Mouse (Mus musculus): ENCODE measurements around the gene Stard13. TPM values are rescaled to one million over a fixed set of nuclear protein-coding genes. Genes with fewer than 3 reads are reported as not detected.

Gene Stard13
- polyA plus RNA-seq, 1 experiment from 2014 or later, result 3.6 TPM

DNA sequence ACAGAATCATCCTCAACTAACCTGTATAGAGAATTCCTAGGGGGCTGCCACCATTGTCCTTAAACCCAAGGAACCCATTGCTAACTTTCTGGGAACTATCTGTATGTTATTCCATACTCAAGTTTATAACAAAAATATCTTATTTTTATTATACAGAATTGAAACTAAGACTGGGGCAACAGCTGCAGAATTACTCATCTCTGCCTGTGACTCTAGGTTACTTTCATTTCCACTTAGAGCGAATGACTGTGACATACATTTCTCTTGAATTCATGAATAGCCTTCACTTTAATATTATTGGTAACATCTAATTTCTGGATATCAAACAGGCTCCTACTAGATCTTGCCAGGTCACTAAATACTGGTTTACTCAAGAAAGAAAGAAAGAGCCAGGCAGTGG lies 22.8 kb downstream of the Stard13 start:
- WGBS, result 96% methylated on average over 1 of the region's 1 CpGs
- Histone ChIP-seq H3K36me3 (ENCODE audit: control insufficient read depth, insufficient read depth, low read length) (no peaks in the 10 kb centered on the region), H3K4me2 (ENCODE audit: low read length) (no peak overlapping the region), H3K9ac (ENCODE audit: low read depth, low read length) (no peak overlapping the region), H3K27me3 (ENCODE audit: control insufficient read depth, insufficient read depth, low read depth, low read length) (no peaks in the 10 kb centered on the region), H3K27ac (ENCODE audit: low read length) (no peak overlapping the region), H3K9me3 (replicated peaks; ENCODE audit: control insufficient read depth, low read length, poor library complexity, severe bottlenecking) (no peaks in the 10 kb centered on the region), H3K4me3 (ENCODE audit: low read depth, low read length) (no peak overlapping the region), H3K4me1 (ENCODE audit: control insufficient read depth, insufficient read depth, low read length) (no peaks in the 10 kb centered on the region)
- ATAC-seq, result no peak

DNA sequence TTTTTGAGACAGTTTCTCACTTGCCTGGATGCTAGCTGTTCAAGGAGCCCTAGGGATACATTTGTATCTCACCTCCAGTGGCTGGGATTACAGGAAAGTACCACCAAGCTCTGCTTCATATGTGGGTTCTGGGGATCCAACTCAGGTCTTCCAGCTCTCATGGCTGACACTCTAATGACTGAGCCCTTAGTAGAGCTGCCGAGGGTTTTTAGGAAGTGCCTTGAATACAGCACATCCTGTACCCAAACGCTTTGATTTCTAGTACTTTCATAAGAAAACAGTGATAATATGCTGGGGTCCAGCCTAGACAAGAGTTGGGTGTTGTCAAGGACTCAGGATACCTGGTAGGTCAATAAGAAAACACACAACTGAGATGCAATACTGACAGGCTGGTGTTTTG lies 23.6 kb downstream of the Stard13 start:
- Histone ChIP-seq H3K4me3 (ENCODE audit: low read depth, low read length) (no peak overlapping the region), H3K36me3 (ENCODE audit: control insufficient read depth, insufficient read depth, low read length) (no peaks in the 10 kb centered on the region), H3K9ac (ENCODE audit: low read depth, low read length) (no peak overlapping the region), H3K9me3 (replicated peaks; ENCODE audit: control insufficient read depth, low read length, poor library complexity, severe bottlenecking) (no peaks in the 10 kb centered on the region), H3K27me3 (ENCODE audit: control insufficient read depth, insufficient read depth, low read depth, low read length) (no peaks in the 10 kb centered on the region), H3K27ac (ENCODE audit: low read length) (no peak overlapping the region), H3K4me2 (ENCODE audit: low read length) (no peak overlapping the region), H3K4me1 (ENCODE audit: control insufficient read depth, insufficient read depth, low read length) (no peaks in the 10 kb centered on the region)
- 88% methylated on average over 2 of the region's 2 CpGs for WGBS
- ATAC-seq, result no peak

DNA sequence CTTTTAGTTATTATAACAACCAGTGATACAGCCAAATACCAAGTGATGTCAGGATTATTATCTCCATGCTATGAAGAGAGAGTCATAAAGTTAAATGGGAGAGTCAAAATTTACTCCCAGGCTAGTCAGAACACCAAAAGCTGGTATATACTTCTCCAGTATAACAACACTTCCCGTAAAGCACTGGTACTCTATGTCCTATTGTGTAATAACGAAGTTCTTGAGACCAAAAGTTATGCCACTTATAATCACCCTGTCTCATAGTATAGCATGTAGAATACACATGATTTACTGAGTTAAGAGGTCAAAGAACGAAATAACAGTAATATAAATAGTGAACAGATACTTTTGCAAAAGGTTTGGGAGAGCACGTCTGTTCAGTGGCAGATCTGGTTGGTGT lies 28.6 kb downstream of the Stard13 start:
- H3K36me3 ChIP-seq (ENCODE audit: control insufficient read depth, insufficient read depth, low read length), result no peaks in the 10 kb centered on the region
- WGBS, result 98% methylated on average over 4 of the region's 4 CpGs
- H3K4me3 ChIP-seq (ENCODE audit: low read depth, low read length), result no peak overlapping the region
- no peak for ATAC-seq
- H3K4me2 ChIP-seq (ENCODE audit: low read length), result no peak overlapping the region
- H3K27me3 ChIP-seq (ENCODE audit: control insufficient read depth, insufficient read depth, low read depth, low read length), result no peaks in the 10 kb centered on the region
- no peaks in the 10 kb centered on the region for H3K9me3 ChIP-seq (replicated peaks; ENCODE audit: control insufficient read depth, low read length, poor library complexity, severe bottlenecking)
- no peaks in the 10 kb centered on the region for H3K4me1 ChIP-seq (ENCODE audit: control insufficient read depth, insufficient read depth, low read length)
- H3K27ac ChIP-seq (ENCODE audit: low read length), result no peak overlapping the region
- no peak overlapping the region for H3K9ac ChIP-seq (ENCODE audit: low read depth, low read length)

GRCm38 (mm10) chr5:151202925-151203324 lies 30.7 kb downstream of the Stard13 start:
- no peak overlapping the region for H3K4me3 ChIP-seq (ENCODE audit: low read depth, low read length)
- H3K4me2 ChIP-seq (ENCODE audit: low read length), result no peak overlapping the region
- H3K9me3 ChIP-seq (replicated peaks; ENCODE audit: control insufficient read depth, low read length, poor library complexity, severe bottlenecking), result no peaks in the 10 kb centered on the region
- no peak overlapping the region for H3K27ac ChIP-seq (ENCODE audit: low read length)
- H3K36me3 ChIP-seq (ENCODE audit: control insufficient read depth, insufficient read depth, low read length), result no peaks in the 10 kb centered on the region
- ATAC-seq, result no peak
- H3K4me1 ChIP-seq (ENCODE audit: control insufficient read depth, insufficient read depth, low read length), result no peaks in the 10 kb centered on the region
- 69% methylated on average over 5 of the region's 5 CpGs for WGBS
- no peak overlapping the region for H3K9ac ChIP-seq (ENCODE audit: low read depth, low read length)
- H3K27me3 ChIP-seq (ENCODE audit: control insufficient read depth, insufficient read depth, low read depth, low read length), result no peaks in the 10 kb centered on the region

- no peak overlapping the region for H3K4me2 ChIP-seq (ENCODE audit: low read length)
- no peak for ATAC-seq
- H3K9me3 ChIP-seq (replicated peaks; ENCODE audit: control insufficient read depth, low read length, poor library complexity, severe bottlenecking), result no peaks in the 10 kb centered on the region
- no peaks in the 10 kb centered on the region for H3K36me3 ChIP-seq (ENCODE audit: control insufficient read depth, insufficient read depth, low read length)
- H3K4me1 ChIP-seq (ENCODE audit: control insufficient read depth, insufficient read depth, low read length), result no peaks in the 10 kb centered on the region
- H3K27me3 ChIP-seq (ENCODE audit: control insufficient read depth, insufficient read depth, low read depth, low read length), result no peaks in the 10 kb centered on the region
- no peak overlapping the region for H3K4me3 ChIP-seq (ENCODE audit: low read depth, low read length)
- 68% methylated on average over 3 of the region's 3 CpGs for WGBS
- H3K27ac ChIP-seq (ENCODE audit: low read length), result no peak overlapping the region
- H3K9ac ChIP-seq (ENCODE audit: low read depth, low read length), result no peak overlapping the region
Measured at GRCm38 (mm10) chr5:151201220-151201619, 32.4 kb downstream of the Stard13 start.

DNA sequence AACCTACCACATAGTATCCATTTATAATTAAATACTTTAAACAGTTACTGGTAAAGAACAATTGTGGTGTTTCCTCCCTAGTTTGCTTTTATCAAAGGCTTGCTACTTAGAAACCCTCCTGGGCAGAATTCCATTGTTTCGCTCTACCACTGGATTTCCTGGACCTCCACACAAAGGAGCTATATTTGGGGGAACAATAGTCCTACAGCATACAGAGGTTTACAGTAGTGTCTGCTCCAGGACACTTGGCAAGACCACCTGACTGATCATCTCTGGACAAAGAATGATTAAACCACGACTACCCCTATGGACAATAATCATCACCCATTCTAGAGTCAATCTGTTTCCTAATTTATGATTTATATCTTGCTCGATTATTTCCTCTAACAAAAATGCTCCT lies 34.4 kb downstream of the Stard13 start:
- H3K9ac ChIP-seq (ENCODE audit: low read depth, low read length), result no peak overlapping the region
- H3K36me3 ChIP-seq (ENCODE audit: control insufficient read depth, insufficient read depth, low read length), result no peaks in the 10 kb centered on the region
- no peak overlapping the region for H3K4me3 ChIP-seq (ENCODE audit: low read depth, low read length)
- no peak overlapping the region for H3K4me2 ChIP-seq (ENCODE audit: low read length)
- ATAC-seq, result no peak
- H3K27me3 ChIP-seq (ENCODE audit: control insufficient read depth, insufficient read depth, low read depth, low read length), result no peaks in the 10 kb centered on the region
- WGBS, result 90% methylated on average over 3 of the region's 3 CpGs
- H3K9me3 ChIP-seq (replicated peaks; ENCODE audit: control insufficient read depth, low read length, poor library complexity, severe bottlenecking), result no peaks in the 10 kb centered on the region
- H3K4me1 ChIP-seq (ENCODE audit: control insufficient read depth, insufficient read depth, low read length), result no peaks in the 10 kb centered on the region
- H3K27ac ChIP-seq (ENCODE audit: low read length), result no peak overlapping the region

- Histone ChIP-seq H3K36me3 (ENCODE audit: control insufficient read depth, insufficient read depth, low read length) (no peaks in the 10 kb centered on the region), H3K27me3 (ENCODE audit: control insufficient read depth, insufficient read depth, low read depth, low read length) (no peaks in the 10 kb centered on the region), H3K27ac (ENCODE audit: low read length) (no peak overlapping the region), H3K4me3 (ENCODE audit: low read depth, low read length) (no peak overlapping the region), H3K4me2 (ENCODE audit: low read length) (no peak overlapping the region), H3K9me3 (replicated peaks; ENCODE audit: control insufficient read depth, low read length, poor library complexity, severe bottlenecking) (no peaks in the 10 kb centered on the region), H3K4me1 (ENCODE audit: control insufficient read depth, insufficient read depth, low read length) (no peaks in the 10 kb centered on the region), H3K9ac (ENCODE audit: low read depth, low read length) (no peak overlapping the region)
- ATAC-seq, result no peak
- 64% methylated on average over 13 of the region's 13 CpGs for WGBS
Measured at GRCm38 (mm10) chr5:151196603-151197272, 36.9 kb downstream of the Stard13 start.

DNA sequence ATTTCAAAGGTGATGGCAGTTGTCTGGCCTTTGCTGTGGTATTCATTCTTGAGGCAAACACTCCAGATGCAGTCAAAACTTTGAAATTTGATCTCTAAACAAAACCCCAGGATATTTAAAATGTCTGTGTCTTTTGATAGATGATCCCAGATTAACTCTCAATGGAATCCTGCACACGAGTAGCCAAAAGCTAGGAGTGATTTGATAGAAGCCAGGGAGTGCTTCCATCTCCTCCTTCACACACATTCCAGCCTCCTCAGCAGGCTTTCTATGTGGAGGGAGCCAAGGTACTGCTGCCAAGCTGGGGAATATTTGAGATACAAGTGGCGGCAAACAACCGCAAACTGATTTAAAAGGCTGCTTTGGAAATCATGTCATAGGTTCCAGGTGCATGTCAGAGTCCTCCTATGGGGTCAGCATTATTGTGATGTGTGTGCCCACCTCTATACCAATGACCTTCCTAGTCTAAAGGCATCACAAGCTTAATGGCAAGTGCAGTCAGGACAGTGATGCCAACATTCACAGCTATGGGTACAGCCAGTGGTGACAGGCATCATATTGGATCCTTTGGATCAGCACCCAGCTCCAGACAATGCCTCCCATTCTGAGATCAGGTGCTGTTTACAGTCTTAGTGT lies 39.6 kb downstream of the Stard13 start:
- no peak overlapping the region for H3K9ac ChIP-seq (ENCODE audit: low read depth, low read length)
- H3K4me3 ChIP-seq (ENCODE audit: low read depth, low read length), result no peak overlapping the region
- 74% methylated on average over 3 of the region's 3 CpGs for WGBS
- ATAC-seq, result no peak
- H3K9me3 ChIP-seq (replicated peaks; ENCODE audit: control insufficient read depth, low read length, poor library complexity, severe bottlenecking), result no peaks in the 10 kb centered on the region
- H3K27me3 ChIP-seq (ENCODE audit: control insufficient read depth, insufficient read depth, low read depth, low read length), result no peaks in the 10 kb centered on the region; the same call in 1 of the 2 replicates
- no peak overlapping the region for H3K4me2 ChIP-seq (ENCODE audit: low read length)
- H3K4me1 ChIP-seq (ENCODE audit: control insufficient read depth, insufficient read depth, low read length), result peaks cover 7% of the 10 kb centered on the region; the same call in 1 of the 2 replicates
- no peaks in the 10 kb centered on the region for H3K36me3 ChIP-seq (ENCODE audit: control insufficient read depth, insufficient read depth, low read length)
- H3K27ac ChIP-seq (ENCODE audit: low read length), result no peak overlapping the region

DNA sequence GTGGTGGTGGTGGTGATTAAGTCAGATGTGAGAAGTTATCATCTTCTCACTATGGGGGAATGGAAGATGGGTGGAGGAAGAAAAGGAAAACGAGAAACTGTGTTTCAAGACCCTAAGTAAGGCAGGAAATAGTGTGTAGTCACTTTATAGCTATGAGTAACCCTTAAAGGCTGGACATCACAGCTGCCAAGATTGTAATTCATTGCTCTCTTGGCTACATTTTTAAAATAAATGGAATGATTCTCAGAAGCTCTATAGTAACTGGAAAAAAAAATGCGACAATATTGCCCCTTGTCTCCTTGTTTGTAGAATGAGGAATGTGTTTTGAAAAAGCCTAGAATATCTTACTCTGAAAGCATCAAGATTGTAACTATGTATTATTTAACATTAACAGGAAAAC lies 41.4 kb downstream of the Stard13 start:
- Histone ChIP-seq H3K36me3 (ENCODE audit: control insufficient read depth, insufficient read depth, low read length) (no peaks in the 10 kb centered on the region), H3K27ac (ENCODE audit: low read length) (no peak overlapping the region), H3K9me3 (replicated peaks; ENCODE audit: control insufficient read depth, low read length, poor library complexity, severe bottlenecking) (no peaks in the 10 kb centered on the region), H3K4me3 (ENCODE audit: low read depth, low read length) (no peak overlapping the region), H3K4me1 (ENCODE audit: control insufficient read depth, insufficient read depth, low read length) (peaks cover 7% of the 10 kb centered on the region; the same call in 1 of the 2 replicates), H3K4me2 (ENCODE audit: low read length) (no peak overlapping the region), H3K9ac (ENCODE audit: low read depth, low read length) (no peak overlapping the region), H3K27me3 (ENCODE audit: control insufficient read depth, insufficient read depth, low read depth, low read length) (no peaks in the 10 kb centered on the region; the same call in 1 of the 2 replicates)
- no peak for ATAC-seq
- WGBS, result 82% methylated on average over 2 of the region's 2 CpGs
